ENCODE assay signal across 9 mouse cellular contexts in the genomic region with DNA sequence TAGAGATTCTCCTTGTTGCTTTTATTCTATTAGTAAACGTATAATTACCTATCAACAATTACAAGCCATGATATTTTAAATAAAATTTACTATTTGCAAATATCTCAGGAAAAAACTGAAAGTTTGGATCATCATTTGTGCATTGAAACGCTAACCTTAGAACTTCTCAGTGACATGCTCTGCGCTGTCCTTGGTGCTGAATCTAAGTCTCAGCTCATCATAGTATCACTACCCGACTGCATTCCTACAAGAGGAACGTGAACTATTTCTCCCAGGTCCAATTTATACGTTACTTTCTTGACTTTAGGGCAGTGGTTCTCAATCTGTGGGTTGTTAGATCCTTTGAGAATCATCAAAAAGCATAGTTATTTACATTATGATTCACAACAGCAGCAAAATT. TPM values are rescaled to one million over a fixed set of nuclear protein-coding genes. Genes with fewer than 3 reads are reported as not detected.
A peak's percentile ranks its signal among the peaks of the same experiment; 100 is the strongest.
DNase-seq lines count a peak whose midpoint lies in the region; ATAC-seq and TF ChIP-seq lines count a peak whose summit lies in the region.
"Had no signal": no experiment of that assay in that cellular context is flagged by ENCODE, and none has a peak within 500 bp of the region (broad histone marks: within the 10 kb centered on the region; RNA-seq: fewer than 3 reads in every experiment).

No protein-coding gene starts in this region.

- TF ChIP-seq CTCF in heart, adult 2 months (IDR thresholded peaks at IDR 0.05): no peak

- no peak overlapping the region for H3K4me3 ChIP-seq in heart, adult 2 months
- no peak overlapping the region for H3K4me3 ChIP-seq in limb, embryonic 14.5 days (replicated peaks; ENCODE audit: low read length)
- H3K4me3 ChIP-seq: hindbrain, embryonic 15.5 days had no signal

- peak; percentile 40 to 59 for DNase-seq in heart, postnatal 10 days
- DNase-seq in heart, adult 2 months: no peak
- DNase-seq in 3T3-L1 (ENCODE audit: low read depth, low spot score): peak; percentile 58
- DNase-seq in adrenal gland, postnatal 14 days: peak; percentile 56
- DNase-seq in limb, embryonic 14.5 days (ENCODE audit: low spot score): peak; percentile 90
- DNase-seq in natural killer cell, adult 2 months (ENCODE audit: low spot score in 2 of 2): no peak
- no peak for DNase-seq in layer of hippocampus, adult 11-12 months (ENCODE audit: low spot score)
- DNase-seq in urinary bladder, adult 2 months (ENCODE audit: low spot score): no peak

- no peaks in the 10 kb centered on the region for H3K27me3 ChIP-seq in heart, adult 2 months (ENCODE audit: control insufficient read depth, insufficient read depth, low read length)
- no peaks in the 10 kb centered on the region for H3K27me3 ChIP-seq in limb, embryonic 14.5 days (ENCODE audit: control insufficient read depth, insufficient read depth, low read length)
- H3K27me3 ChIP-seq: hindbrain, embryonic 15.5 days had no signal

- no peak for TF ChIP-seq EP300 in heart, adult 2 months (IDR thresholded peaks at IDR 0.05; ENCODE audit: insufficient read depth, low read depth, low read length)

- TF ChIP-seq POLR2A in heart, adult 2 months (IDR thresholded peaks at IDR 0.05; ENCODE audit: insufficient read depth, low read depth, low read length): no peak
- no peak for TF ChIP-seq POLR2A in limb, embryonic 14.5 days (IDR thresholded peaks at IDR 0.05; ENCODE audit: borderline replicate concordance, extremely low read depth, insufficient read depth, insufficient read length)

- no peak for ATAC-seq in limb, embryonic 14.5 days (ENCODE audit: low FRiP score, low read depth)

- no peaks in the 10 kb centered on the region for H3K36me3 ChIP-seq in heart, adult 2 months (ENCODE audit: control insufficient read depth, insufficient read depth, low read length)
- no peaks in the 10 kb centered on the region for H3K36me3 ChIP-seq in limb, embryonic 14.5 days (ENCODE audit: control insufficient read depth, insufficient read depth, low read length)
- H3K36me3 ChIP-seq: hindbrain, embryonic 15.5 days had no signal

- no peak overlapping the region for H3K27ac ChIP-seq in heart, adult 2 months
- no peak overlapping the region for H3K27ac ChIP-seq in limb, embryonic 14.5 days (replicated peaks; ENCODE audit: low read depth, low read length)
- H3K27ac ChIP-seq: hindbrain, embryonic 15.5 days had no signal

- H3K9ac ChIP-seq in heart, adult 2 months (ENCODE audit: low read depth, low read length): no peak overlapping the region
- no peak overlapping the region for H3K9ac ChIP-seq in limb, embryonic 14.5 days (ENCODE audit: low read depth, low read length, severe bottlenecking)
- H3K9ac ChIP-seq: hindbrain, embryonic 15.5 days had no signal

- H3K9me3 ChIP-seq in limb, embryonic 14.5 days (ENCODE audit: control insufficient read depth, low read length): no peaks in the 10 kb centered on the region
- H3K9me3 ChIP-seq: hindbrain, embryonic 15.5 days had no signal

- H3K79me2 ChIP-seq in heart, adult 2 months (replicated peaks; ENCODE audit: control insufficient read depth, insufficient read depth, low read length): no peaks in the 10 kb centered on the region

- intact Hi-C loops in heart, postnatal 10 days (cut with DNase I): no loop called here
- intact Hi-C loops in heart, adult 2 months (cut with DNase I): no loop called here

- no peak overlapping the region for H3K4me2 ChIP-seq in limb, embryonic 14.5 days (replicated peaks; ENCODE audit: low read depth, low read length, severe bottlenecking)
- H3K4me2 ChIP-seq: hindbrain, embryonic 15.5 days had no signal

- no peaks in the 10 kb centered on the region for H3K4me1 ChIP-seq in heart, adult 2 months (ENCODE audit: control insufficient read depth, insufficient read depth, low read length)
- no peaks in the 10 kb centered on the region for H3K4me1 ChIP-seq in limb, embryonic 14.5 days (ENCODE audit: control insufficient read depth, insufficient read depth, low read length)
- H3K4me1 ChIP-seq: hindbrain, embryonic 15.5 days had no signal

- WGBS in heart, adult 2 months: 5% methylated on average over 6 of the region's 6 CpGs
- WGBS in limb, embryonic 14.5 days: 6% methylated on average over 6 of the region's 6 CpGs

RNA-seq across cellular contexts. Expression of a gene that starts 58.4 kb away (rescaled TPM):
- under 1 TPM in 1 of 2 experiments, not detected in 1; 0.17 TPM for total RNA-seq in heart, postnatal 10 days (2021)
- under 1 TPM in 1 of 2 experiments, not detected in 1; 0.14 TPM for total RNA-seq in heart, adult 2 months (2021)
- 0.06 and 0.10 TPM in 2 replicates for polyA plus RNA-seq in heart, adult 2 months (2012; rRNA removed)
- 2.0 and 9.7 TPM in 2 replicates for total RNA-seq in adrenal gland, postnatal 14 days (2021)
- polyA plus RNA-seq in limb, embryonic 14.5 days (2012; rRNA removed): 0.34 and 0.45 TPM in 2 replicates
- 0.19 and 0.64 TPM in 2 replicates for polyA plus RNA-seq in limb, embryonic 14.5 days (2014; fragmentation: Nextera tagmentation; extraction: Ambion mirVana)
- polyA plus RNA-seq in urinary bladder, adult 2 months (2012; rRNA removed): 0.25 and 0.34 TPM in 2 replicates

Comparison
In these comparisons a context has a peak if more than half of its experiments do, and no peak if none do; other contexts are left out.
1. DNase-seq: peak in heart, postnatal 10 days (2 of 2), 3T3-L1 (single experiment), adrenal gland, postnatal 14 days (single experiment) and limb, embryonic 14.5 days (single experiment); none in heart, adult 2 months (0 of 2), natural killer cell, adult 2 months (0 of 2), layer of hippocampus, adult 11-12 months (single experiment) and urinary bladder, adult 2 months (single experiment).